Mouse (Mus musculus): Measurements from ENCODE around the gene Pop7.

Gene Pop7

GRCm38 (mm10) chr5:137487616-137488015 is 14.7 kb downstream of the Pop7 start:
- DNase-seq: no peak

GRCm38 (mm10) chr5:137485851-137486155 is 16.5 kb downstream of the Pop7 start:
- DNase-seq: no peak

- no peak for DNase-seq
Observed at GRCm38 (mm10) chr5:137485071-137485850, 17.1 kb downstream of the Pop7 start.

GRCm38 (mm10) chr5:137481897-137482296 is 20.4 kb downstream of the Pop7 start:
- no peak for DNase-seq

GRCm38 (mm10) chr5:137481138-137481537 is 21.2 kb downstream of the Pop7 start:
- peak in 1 of 2 experiments; percentile 13 for DNase-seq

GRCm38 (mm10) chr5:137476964-137477363 is 25.4 kb downstream of the Pop7 start, which contains the start of gene Zan:
Zan (minus strand) TSS chr5:137477064.
- no peak for DNase-seq

- no peak for DNase-seq
Observed at GRCm38 (mm10) chr5:137474351-137474750, 28.0 kb downstream of the Pop7 start.

- DNase-seq: no peak
Observed at GRCm38 (mm10) chr5:137472252-137472904, 29.9 kb downstream of the Pop7 start.

- DNase-seq: no peak
Observed at GRCm38 (mm10) chr5:137466946-137467345, 35.4 kb downstream of the Pop7 start.

- DNase-seq: no peak
Observed at GRCm38 (mm10) chr5:137465049-137465448, 37.3 kb downstream of the Pop7 start.

GRCm38 (mm10) chr5:137455866-137456591 is 46.3 kb downstream of the Pop7 start:
- DNase-seq: no peak

GRCm38 (mm10) chr5:137455206-137455605 is 47.1 kb downstream of the Pop7 start:
- no peak for DNase-seq
